Mouse (Mus musculus) C2C12 (cell line): ENCODE measurements around the gene Rsrc1. TPM values are rescaled to one million over a fixed set of nuclear protein-coding genes. Genes with fewer than 3 reads are reported as not detected.

Experiments used
- H3K27me3 ChIP-seq: one replicate; pipeline ENCODE4 v1.6.1; 2011; ENCODE audit not compliant: control insufficient read depth, insufficient read depth, insufficient read length
- H3K36me3 ChIP-seq: one replicate; pipeline ENCODE4 v1.6.1; 2011; ENCODE audit not compliant: control insufficient read depth, insufficient read depth
- H3K4me3 ChIP-seq: one replicate; pipeline ENCODE4 v1.5.1; 2011; ENCODE audit warnings: mild to moderate bottlenecking, control low read depth; ENCODE audit not compliant: poor library complexity, insufficient read depth, severe bottlenecking
- H3K79me2 ChIP-seq: one replicate; pipeline ENCODE4 v1.6.1; 2011; ENCODE audit not compliant: control insufficient read depth, insufficient read depth
- H3K79me3 ChIP-seq: one replicate; pipeline ENCODE4 v1.6.1; 2011; ENCODE audit warnings: low read depth, control low read depth
- H3ac ChIP-seq: one replicate; pipeline ENCODE3; 2011; ENCODE audit warnings: low read depth; ENCODE audit not compliant: control insufficient read depth, insufficient read length
- CEBPB ChIP-seq: IDR thresholded peaks from one replicate; pipeline ENCODE4 v1.6.1; 2011; ENCODE audit warnings: low read depth, mild to moderate bottlenecking, control low read depth, moderate library complexity
- CTCF ChIP-seq: IDR thresholded peaks from one replicate; pipeline ENCODE4 v1.5.1; 2011; ENCODE audit not compliant: control insufficient read depth, insufficient read depth, insufficient read length
- FOSL1 ChIP-seq: IDR thresholded peaks from one replicate; pipeline ENCODE4 v1.8.0; 2011; ENCODE audit warnings: mild to moderate bottlenecking, low read length; ENCODE audit not compliant: poor library complexity, insufficient read depth, severe bottlenecking
- MAX ChIP-seq: IDR thresholded peaks from one replicate; pipeline ENCODE4 v1.6.1; 2011; ENCODE audit warnings: mild to moderate bottlenecking, control low read depth
- MYOD1 ChIP-seq: IDR thresholded peaks from one replicate; pipeline ENCODE4 v1.6.1; 2011; ENCODE audit warnings: low read depth; ENCODE audit not compliant: control insufficient read depth, insufficient read length
- MYOG ChIP-seq: IDR thresholded peaks from one replicate; pipeline ENCODE4 v1.6.1; 2011; ENCODE audit not compliant: control insufficient read depth, insufficient read length; ENCODE audit errors: extremely low read depth
- USF1 ChIP-seq: IDR thresholded peaks from one replicate; pipeline ENCODE4 v1.6.1; 2011; ENCODE audit warnings: low read depth, mild to moderate bottlenecking, control low read depth, moderate library complexity
- polyA plus RNA-seq: library from polyadenylated mRNA; unstranded; fragments of >200 nt; fragmentation: generic; extraction: Trizol; gene quantifications from one replicate; pipeline ENCODE4 v1.2.1, GENCODE M21; 2012; ENCODE audit warnings: missing spikeins

Rsrc1 gene
- polyA plus RNA-seq, 1 experiment: 15.9 TPM

DNA sequence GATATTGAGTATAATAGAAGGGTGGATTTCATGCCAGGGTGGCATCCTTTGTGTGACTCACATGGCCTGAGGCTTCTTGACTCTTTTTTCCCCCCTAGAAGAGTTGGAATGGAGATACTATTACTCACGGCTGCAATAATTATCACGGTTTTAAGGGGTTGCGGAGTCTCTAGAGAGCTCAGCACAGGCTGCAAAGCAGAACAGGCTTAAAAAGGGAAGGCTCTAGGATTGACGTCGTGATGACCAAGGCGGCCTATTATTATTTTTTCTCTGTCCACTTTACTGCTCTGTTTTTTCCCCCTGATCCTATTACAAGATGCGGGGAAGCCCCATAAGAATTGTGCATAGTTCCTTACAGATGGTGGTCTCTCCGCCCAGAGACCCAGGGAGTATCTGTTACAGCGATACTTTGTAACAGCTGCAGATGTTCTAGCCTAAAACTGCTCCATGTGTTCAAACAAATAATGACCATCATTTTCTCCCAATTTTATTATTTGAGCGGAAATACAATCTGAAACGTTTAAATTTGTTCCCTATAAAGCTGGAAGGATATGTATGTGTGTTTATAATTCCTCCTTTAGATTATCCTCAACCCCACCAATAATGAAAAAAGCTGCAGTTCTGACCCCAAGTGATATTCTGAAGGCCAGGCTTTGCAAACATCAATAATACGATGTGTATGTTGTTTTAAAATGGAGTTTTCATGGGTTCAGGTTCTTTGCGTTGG, 4.1 kb upstream of the Rsrc1 start:
- Histone ChIP-seq H3K27me3 (no peaks in the 10 kb centered on the region), H3ac (no peak overlapping the region), H3K36me3 (peaks cover 31% of the 10 kb centered on the region), H3K79me2 (peaks cover 35% of the 10 kb centered on the region), H3K79me3 (peaks cover 19% of the 10 kb centered on the region), H3K4me3 (no peak overlapping the region)
- TF ChIP-seq MAX (peak; percentile 42), FOSL1 (no peak)

DNA sequence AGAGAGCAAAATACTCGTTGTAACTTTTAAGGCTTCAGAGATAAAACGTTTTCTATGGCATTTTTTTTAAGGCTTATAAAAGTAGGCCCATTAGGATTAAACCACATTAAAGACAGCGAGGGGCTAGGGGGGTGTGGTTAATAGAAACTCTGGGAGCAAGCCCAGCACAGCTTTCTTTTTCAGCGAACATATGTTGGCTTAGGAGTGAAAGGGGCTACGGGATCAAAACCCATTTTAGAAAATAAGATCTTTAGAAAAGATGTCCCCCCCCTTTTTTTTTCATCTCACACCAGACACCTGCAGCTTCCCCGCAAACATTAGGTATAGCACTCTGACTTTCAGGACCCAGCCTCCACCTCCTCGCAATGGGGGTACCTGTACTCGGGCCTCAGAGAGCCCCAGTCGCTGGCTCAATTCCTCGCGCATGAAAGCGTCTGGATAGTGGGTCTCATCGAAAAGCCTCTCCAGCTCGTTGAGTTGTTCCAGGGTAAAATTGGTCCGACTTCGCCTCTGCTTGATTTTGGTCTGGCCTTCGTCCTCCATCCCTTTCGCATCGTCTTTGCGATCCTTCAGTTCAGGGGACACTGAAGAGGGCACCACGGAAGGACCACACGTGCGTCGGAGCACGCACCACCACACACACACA, 3.3 kb upstream of the Rsrc1 start:
- no peak for TF ChIP-seq CEBPB
- TF ChIP-seq CTCF: no peak
- TF ChIP-seq MAX: no peak
- no peak for TF ChIP-seq USF1
- TF ChIP-seq MYOG: no peak
- no peak for TF ChIP-seq MYOD1
- no peak for TF ChIP-seq FOSL1
- no peaks in the 10 kb centered on the region for H3K27me3 ChIP-seq

DNA sequence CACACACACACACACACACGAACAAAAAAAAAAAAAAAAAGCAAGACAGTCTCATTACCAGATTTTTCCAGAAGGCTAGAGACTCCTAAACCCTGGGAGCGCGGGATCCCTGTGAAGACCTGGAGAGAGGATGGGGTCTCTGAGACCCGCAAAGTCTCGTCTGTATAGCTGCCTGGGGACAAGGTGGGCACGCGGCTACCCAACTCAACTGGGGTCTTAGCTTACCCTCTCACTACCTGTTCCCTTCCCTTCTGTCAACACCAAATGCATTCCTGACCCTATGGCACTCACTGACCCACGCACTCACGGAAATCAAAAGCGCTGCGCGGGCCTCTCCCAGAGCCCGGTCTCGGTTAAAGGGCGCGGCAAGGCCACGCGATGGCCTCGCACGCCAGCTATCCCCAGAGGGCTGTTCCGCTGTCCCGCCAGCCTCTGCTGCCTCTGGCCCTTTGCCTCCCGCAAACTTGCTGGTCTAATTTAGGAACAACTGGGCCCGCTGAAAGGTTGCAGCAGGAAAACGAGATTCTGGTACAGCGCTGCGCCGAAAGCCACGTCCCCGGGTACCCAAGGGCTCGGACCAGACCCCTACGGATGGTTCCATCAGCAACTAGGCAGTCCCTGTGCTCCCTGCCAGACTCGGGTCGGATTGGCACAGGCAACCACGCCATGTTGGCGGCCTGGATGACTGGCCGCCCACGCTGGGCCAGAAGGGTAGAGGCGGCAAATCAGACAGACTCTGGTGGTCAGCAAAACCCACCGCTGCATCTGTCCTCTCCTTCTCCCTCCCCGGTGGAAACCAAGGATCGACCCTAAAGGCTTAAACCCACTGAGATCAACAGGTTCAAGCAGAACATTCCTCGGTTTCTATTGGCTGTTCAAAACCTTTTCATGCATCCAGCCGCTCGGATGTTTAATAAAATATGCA, 2.5 kb upstream of the Rsrc1 start:
- TF ChIP-seq MYOG (no peak), MAX (peak; percentile 53)
- H3K27me3 ChIP-seq: no peaks in the 10 kb centered on the region

More for the DNA sequence above, 3.3 kb upstream of the Rsrc1 start:
- Histone ChIP-seq H3K36me3 (peaks cover 24% of the 10 kb centered on the region), H3ac (peak overlapping the region; percentile 7), H3K79me3 (peaks cover 19% of the 10 kb centered on the region), H3K79me2 (peaks cover 43% of the 10 kb centered on the region), H3K4me3 (no peak overlapping the region)

DNA sequence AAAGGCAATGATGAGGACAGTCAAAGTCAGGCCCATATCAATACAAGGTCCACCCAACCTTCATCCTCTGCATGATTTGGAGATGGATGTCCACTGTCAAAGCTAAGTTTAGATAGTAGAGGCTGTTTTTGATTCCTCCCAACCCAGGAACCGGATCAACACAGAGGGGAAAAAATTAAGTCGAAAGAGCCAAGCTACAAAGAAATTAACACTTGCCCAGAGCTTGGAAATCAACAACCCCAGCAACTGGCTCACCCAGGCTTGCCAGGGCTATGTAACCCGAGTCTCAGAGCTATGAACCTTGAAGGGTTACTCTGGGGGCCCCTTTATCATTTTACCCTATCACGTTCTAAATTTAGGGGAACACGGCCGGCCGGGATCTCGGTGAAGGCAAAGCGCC, 1.7 kb upstream of the Rsrc1 start:
- peaks cover 19% of the 10 kb centered on the region for H3K79me3 ChIP-seq
- peak overlapping the region; percentile 21 for H3ac ChIP-seq
- no peaks in the 10 kb centered on the region for H3K27me3 ChIP-seq
- peak overlapping the region; percentile 68 for H3K4me3 ChIP-seq
- TF ChIP-seq MAX: no peak
- no peak for TF ChIP-seq USF1
- no peak for TF ChIP-seq MYOG
- TF ChIP-seq CTCF: no peak
- TF ChIP-seq MYOD1: no peak
- no peak for TF ChIP-seq FOSL1
- TF ChIP-seq CEBPB: no peak
- H3K79me2 ChIP-seq: peaks cover 59% of the 10 kb centered on the region
- H3K36me3 ChIP-seq: peaks cover 10% of the 10 kb centered on the region

More for the DNA sequence above, 2.5 kb upstream of the Rsrc1 start:
- peaks cover 19% of the 10 kb centered on the region for H3K79me3 ChIP-seq
- peaks cover 51% of the 10 kb centered on the region for H3K79me2 ChIP-seq
- peaks cover 18% of the 10 kb centered on the region for H3K36me3 ChIP-seq
- peak overlapping the region; percentile 85 for H3ac ChIP-seq
- peak overlapping the region; percentile 30 for H3K4me3 ChIP-seq

DNA sequence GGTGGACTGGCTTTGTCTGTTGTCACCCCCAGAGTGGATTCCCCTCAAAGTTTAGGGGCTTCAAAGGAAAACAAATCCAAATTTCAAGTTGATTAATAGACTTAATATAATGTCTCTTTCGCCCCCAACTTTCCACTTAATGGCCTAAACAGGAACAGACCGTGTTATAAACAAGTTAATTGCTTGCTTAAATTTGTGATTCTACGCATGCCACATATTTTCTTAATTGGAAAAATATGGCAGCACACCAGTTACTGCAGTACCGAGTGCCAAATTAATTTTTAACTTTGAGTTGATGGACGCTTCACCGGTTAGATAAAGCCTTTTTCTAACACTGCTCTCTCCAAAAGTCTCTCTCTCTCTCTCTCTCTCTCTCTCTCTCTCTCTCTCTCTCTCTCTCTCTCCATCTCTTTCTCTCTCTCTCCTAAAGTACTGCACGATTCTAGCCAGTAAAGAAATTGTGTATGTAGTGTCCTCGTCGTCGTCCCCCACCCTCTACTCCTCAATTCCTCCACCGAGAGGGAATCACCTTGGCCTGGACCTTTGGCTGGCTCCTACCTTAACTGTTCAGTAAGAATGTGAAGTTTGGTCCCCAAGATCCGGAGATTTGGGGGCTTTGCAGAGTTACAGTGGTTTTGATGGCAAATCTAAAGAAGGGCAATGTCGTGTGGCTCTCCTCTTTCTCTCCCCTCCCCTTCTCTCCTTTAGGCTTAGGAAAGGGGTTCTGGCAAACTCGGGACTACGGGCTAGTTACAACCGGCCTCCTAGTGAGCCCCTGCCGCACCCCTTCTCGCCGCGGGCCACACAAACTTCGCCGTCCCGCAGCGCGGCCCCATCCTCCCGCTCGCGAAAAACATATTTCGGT, 847 bp upstream of the Rsrc1 start:
- Histone ChIP-seq H3K79me3 (peaks cover 19% of the 10 kb centered on the region), H3ac (peak overlapping the region; percentile 93), H3K27me3 (no peaks in the 10 kb centered on the region), H3K79me2 (peaks cover 66% of the 10 kb centered on the region), H3K4me3 (peak overlapping the region; percentile 68), H3K36me3 (peaks cover 2% of the 10 kb centered on the region)
- TF ChIP-seq CTCF: no peak
- no peak for TF ChIP-seq CEBPB
- no peak for TF ChIP-seq FOSL1
- no peak for TF ChIP-seq MYOD1
- TF ChIP-seq MAX: no peak
- TF ChIP-seq USF1: no peak
- TF ChIP-seq MYOG: no peak
